Mouse (Mus musculus): ENCODE measurements around the gene Dkk3. TPM values are rescaled to one million over a fixed set of nuclear protein-coding genes. Genes with fewer than 3 reads are reported as not detected.

The Dkk3 gene
- 181 and 193 TPM in 2 replicates for polyA plus RNA-seq (2021; fragmentation: Nextera tagmentation)
- long read RNA-seq, experiment 1, transcript Dkk3-201 (8 exons, 3,359 nt) = major isoform, 108 of 400 reads
- long read RNA-seq, experiment 1, partial matches to known transcripts = 192 of 400 reads
- long read RNA-seq, experiment 1, other reads (novel, unspliced or antisense) = 100 of 400 reads
- long read RNA-seq, experiment 2, transcript Dkk3-201 (8 exons, 3,359 nt) = major isoform, 573 of 1,549 reads
- long read RNA-seq, experiment 2, partial matches to known transcripts = 700 of 1,549 reads
- long read RNA-seq, experiment 2, other reads (novel, unspliced or antisense) = 276 of 1,549 reads

DNA sequence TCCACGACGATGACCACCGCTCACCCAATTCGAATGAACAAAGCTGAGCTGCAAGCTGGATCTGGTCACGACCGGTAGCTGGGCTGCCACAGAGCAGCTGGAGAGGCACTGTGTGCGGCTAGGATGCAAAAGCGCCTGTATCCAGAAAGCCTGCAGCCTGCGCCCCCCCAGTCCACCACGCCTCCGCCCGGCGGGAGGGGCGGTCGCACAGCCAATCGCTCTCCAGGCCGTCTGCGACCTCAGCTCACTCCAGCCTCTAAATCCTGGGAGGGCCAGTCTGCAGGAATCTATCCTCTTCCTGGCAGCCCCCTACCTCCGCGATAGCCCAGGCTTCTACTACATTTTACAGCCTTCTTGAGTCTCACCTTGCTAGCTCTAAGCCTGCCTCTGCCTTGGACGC is at the start of gene Dkk3:
Dkk3 (minus strand) TSS at position 116 of the 400 bp plus-strand sequence.

Other genes with a start within 250 kb of the Dkk3 start
- gene Usp47, start 135.6 kb downstream of the Dkk3 start, polyA plus RNA-seq (2021; fragmentation: Nextera tagmentation) = 10.3 and 15.0 TPM in 2 replicates
- gene Mical2, start 66.8 kb upstream of the Dkk3 start, polyA plus RNA-seq (2021; fragmentation: Nextera tagmentation) = 69.4 and 81.8 TPM in 2 replicates